Mouse (Mus musculus) G1E (cell line): Measurements from ENCODE around the gene Crlf1. TPM values are rescaled to one million over a fixed set of nuclear protein-coding genes. Genes with fewer than 3 reads are reported as not detected.

ENCODE experiments used
- ATAC-seq: 2 replicates; pipeline ENCODE4 v1.8.0; 2016; ENCODE audit warnings: mild to moderate bottlenecking; ENCODE audit not compliant: insufficient number of reproducible peaks, poor library complexity, low FRiP score, severe bottlenecking; ENCODE audit errors: extremely low read depth
- DNase-seq: peaks from one replicate; pipeline ENCODE4 v3.0.0; 2012; ENCODE audit warnings: low spot score
- H3K27me3 ChIP-seq: 2 replicates; pipeline ENCODE4 v1.6.1; 2012; ENCODE audit warnings: mild to moderate bottlenecking, low read length, inconsistent platforms; ENCODE audit not compliant: insufficient read depth
- H3K36me3 ChIP-seq: replicated peaks from 2 replicates; pipeline ENCODE3; 2012; ENCODE audit warnings: mild to moderate bottlenecking, inconsistent platforms
- H3K4me1 ChIP-seq: 2 replicates; pipeline ENCODE4 v1.6.1; 2012; ENCODE audit warnings: low read depth, low read length, inconsistent platforms, mixed read lengths; ENCODE audit not compliant: insufficient read depth
- H3K4me3 ChIP-seq: 2 replicates; pipeline ENCODE4 v1.5.1; 2012; ENCODE audit warnings: low read depth, mild to moderate bottlenecking, inconsistent platforms, low read length, moderate library complexity, mixed read lengths
- H3K9me3 ChIP-seq: replicated peaks from 2 replicates; pipeline ENCODE4 v1.6.1; 2012; ENCODE audit warnings: inconsistent platforms
- CTCF ChIP-seq: IDR thresholded peaks from 2 replicates; pipeline ENCODE4 v1.5.1; 2012; ENCODE audit warnings: low read depth, low read length, inconsistent platforms, mixed read lengths
- GATA1 ChIP-seq: IDR thresholded peaks from 2 replicates; pipeline ENCODE4 v1.6.1; 2012; ENCODE audit warnings: borderline replicate concordance, low read length, inconsistent platforms, mixed read lengths
- GATA2 ChIP-seq: IDR thresholded peaks from 2 replicates; pipeline ENCODE4 v1.6.1; 2012; ENCODE audit warnings: low read depth, low read length, inconsistent platforms, borderline replicate concordance
- POLR2AphosphoS5 ChIP-seq: IDR thresholded peaks from 2 replicates; pipeline ENCODE4 v1.6.1; 2012; ENCODE audit warnings: low read depth, low read length, inconsistent platforms; ENCODE audit not compliant: insufficient replicate concordance
- TAL1 ChIP-seq: conservative IDR thresholded peaks from 2 replicates; pipeline ENCODE4 v1.6.1; 2012; ENCODE audit warnings: low read depth, low read length, inconsistent platforms, mixed read lengths
- polyA plus RNA-seq: library from polyadenylated mRNA; stranded (reverse); fragments of >175 nt; gene quantifications from 2 replicates; pipeline ENCODE4 v1.2.3, GENCODE M21; 2012
- total RNA-seq, 2 experiments: library from RNA; stranded (forward) in 1 of 2; stranded (reverse) in 1 of 2; fragments of 200-1000 nt in 1 of 2; fragments of >200 nt in 1 of 2; fragmentation: Nextera tagmentation in 1 of 2; gene quantifications; 2 replicates each; pipeline ENCODE4 v1.2.3; 2014 to 2017

The Crlf1 gene
- total and polyA plus RNA-seq, 3 experiments, result not detected

DNA sequence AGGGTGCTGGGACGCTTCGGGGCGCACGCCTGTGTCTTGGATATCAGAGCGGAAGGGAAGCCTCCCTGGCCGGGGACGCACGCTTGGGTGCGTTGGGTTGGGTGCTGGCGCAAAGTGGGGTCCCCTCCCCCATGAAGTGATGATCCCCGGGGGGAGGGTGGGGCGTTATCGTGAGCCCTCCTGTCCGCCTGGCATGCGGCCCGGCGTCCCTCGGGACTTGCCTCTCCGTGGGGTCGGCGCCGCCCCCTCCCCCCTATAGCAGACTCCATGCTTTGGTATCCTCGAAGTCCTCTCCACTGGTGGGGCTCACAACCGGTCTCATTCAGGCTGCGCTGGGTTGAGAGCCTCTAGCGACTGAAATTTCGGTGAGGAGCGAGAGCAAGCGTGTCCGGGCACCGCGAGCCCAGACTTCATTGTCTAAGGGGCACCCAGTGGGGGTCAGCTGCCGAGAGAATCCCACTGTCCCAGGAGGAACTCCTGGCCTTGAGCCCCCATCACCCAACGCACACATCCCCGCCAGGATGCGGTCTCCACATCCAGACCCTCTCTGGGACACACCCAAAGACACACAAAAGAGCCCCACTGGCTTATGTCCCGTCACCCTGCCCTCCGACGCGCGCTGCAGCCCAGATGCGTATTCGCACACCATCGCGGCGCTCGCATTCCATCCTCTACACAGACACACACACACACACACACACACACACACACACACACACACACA, 896 bp downstream of the Crlf1 start:
- Histone ChIP-seq H3K9me3 (no peaks in the 10 kb centered on the region), H3K4me3 (no peak overlapping the region; the same call in 1 of the 2 replicates), H3K36me3 (no peaks in the 10 kb centered on the region), H3K27me3 (peaks cover 98% of the 10 kb centered on the region), H3K4me1 (peaks cover 27% of the 10 kb centered on the region)
- DNase-seq (no peak), ATAC-seq (no peak)
- TF ChIP-seq GATA1, result no peak
- no peak for TF ChIP-seq POLR2AphosphoS5
- no peak for TF ChIP-seq TAL1
- no peak for TF ChIP-seq CTCF
- TF ChIP-seq GATA2, result no peak

GRCm38 (mm10) chr8:70494416-70494945, 1.5 kb downstream of the Crlf1 start:
- peaks cover 98% of the 10 kb centered on the region for H3K27me3 ChIP-seq
- TF ChIP-seq GATA2, result no peak
- no peaks in the 10 kb centered on the region for H3K9me3 ChIP-seq
- DNase-seq, result no peak
- no peak overlapping the region for H3K4me3 ChIP-seq
- H3K36me3 ChIP-seq, result no peaks in the 10 kb centered on the region
- ATAC-seq, result no peak
- H3K4me1 ChIP-seq, result peaks cover 27% of the 10 kb centered on the region

DNA sequence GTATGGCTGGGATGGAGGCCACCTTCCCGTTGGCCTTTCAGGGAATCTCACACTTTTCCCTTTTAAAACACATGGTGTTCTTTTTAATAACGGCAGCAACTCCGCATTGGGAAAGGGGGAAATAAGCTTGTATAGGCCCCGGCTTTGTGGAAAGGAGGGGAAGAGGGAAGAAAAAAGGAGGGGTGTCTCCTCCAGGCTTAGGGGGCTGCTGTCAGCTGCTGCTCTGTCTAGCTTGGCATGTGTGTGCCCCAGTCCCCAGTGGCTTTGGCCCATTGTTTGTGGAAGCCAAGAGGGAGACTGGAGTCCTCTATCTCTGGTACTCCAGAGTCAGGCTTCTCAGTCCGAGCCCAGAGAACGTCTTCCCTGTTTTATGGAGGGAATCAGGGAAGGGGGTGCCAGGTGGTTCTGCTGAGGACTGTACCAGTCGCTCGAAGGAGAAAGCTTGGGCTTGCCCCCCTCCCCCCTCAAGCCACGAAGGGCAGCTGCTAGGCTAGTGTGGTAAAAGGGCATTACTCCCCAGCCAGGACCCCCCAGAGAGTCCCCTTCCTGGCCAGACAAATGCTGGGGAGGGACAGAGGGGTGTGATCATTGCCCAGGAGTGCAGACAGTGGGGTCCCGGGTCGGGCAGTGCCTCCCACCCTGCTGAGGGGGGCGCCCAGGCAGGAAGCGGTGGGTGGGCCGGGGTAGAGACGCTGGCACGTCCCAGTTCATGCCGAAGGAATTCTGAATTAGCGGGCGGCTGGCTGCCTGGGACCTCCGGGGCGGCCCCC, 2.2 kb downstream of the Crlf1 start:
- TF ChIP-seq CTCF (no peak), POLR2AphosphoS5 (no peak), GATA2 (no peak), TAL1 (no peak), GATA1 (no peak)
- Histone ChIP-seq H3K27me3 (peaks cover 97% of the 10 kb centered on the region), H3K4me3 (no peak overlapping the region), H3K36me3 (no peaks in the 10 kb centered on the region), H3K9me3 (no peaks in the 10 kb centered on the region), H3K4me1 (peaks cover 30% of the 10 kb centered on the region)
- DNase-seq (no peak), ATAC-seq (no peak)

DNA sequence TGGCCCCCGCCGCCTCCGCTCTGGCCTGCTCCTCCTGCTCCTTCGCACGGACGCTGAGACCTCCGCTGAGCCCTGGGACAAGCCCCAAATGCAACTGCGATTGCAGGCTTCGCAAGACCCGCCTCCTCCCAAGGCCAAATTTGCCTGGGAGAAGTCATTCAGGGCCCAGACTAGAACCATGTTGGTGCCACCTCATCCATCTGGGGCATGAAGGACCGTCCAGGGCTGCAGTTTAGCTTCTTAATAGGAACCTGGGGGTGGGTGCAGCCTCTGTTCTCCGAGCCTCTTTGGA, 2.8 kb downstream of the Crlf1 start:
- H3K4me3 ChIP-seq, result no peak overlapping the region
- H3K4me1 ChIP-seq, result peaks cover 35% of the 10 kb centered on the region
- no peak for ATAC-seq

GRCm38 (mm10) chr8:70500386-70501301, 7.7 kb downstream of the Crlf1 start:
- Histone ChIP-seq H3K4me1 (peaks cover 55% of the 10 kb centered on the region), H3K9me3 (no peaks in the 10 kb centered on the region), H3K36me3 (peaks cover 34% of the 10 kb centered on the region), H3K4me3 (no peak overlapping the region; the same call in 1 of the 2 replicates), H3K27me3 (peaks cover 46% of the 10 kb centered on the region)
- ATAC-seq, result no peak
- no peak for DNase-seq
- TF ChIP-seq CTCF, result no peak
- no peak for TF ChIP-seq GATA1
- no peak for TF ChIP-seq GATA2
- no peak for TF ChIP-seq POLR2AphosphoS5
- no peak for TF ChIP-seq TAL1

More for the DNA sequence above, 2.8 kb downstream of the Crlf1 start:
- Histone ChIP-seq H3K9me3 (no peaks in the 10 kb centered on the region), H3K27me3 (peaks cover 91% of the 10 kb centered on the region), H3K36me3 (no peaks in the 10 kb centered on the region)
- DNase-seq, result no peak
- TF ChIP-seq GATA2 (no peak), TAL1 (no peak)

DNA sequence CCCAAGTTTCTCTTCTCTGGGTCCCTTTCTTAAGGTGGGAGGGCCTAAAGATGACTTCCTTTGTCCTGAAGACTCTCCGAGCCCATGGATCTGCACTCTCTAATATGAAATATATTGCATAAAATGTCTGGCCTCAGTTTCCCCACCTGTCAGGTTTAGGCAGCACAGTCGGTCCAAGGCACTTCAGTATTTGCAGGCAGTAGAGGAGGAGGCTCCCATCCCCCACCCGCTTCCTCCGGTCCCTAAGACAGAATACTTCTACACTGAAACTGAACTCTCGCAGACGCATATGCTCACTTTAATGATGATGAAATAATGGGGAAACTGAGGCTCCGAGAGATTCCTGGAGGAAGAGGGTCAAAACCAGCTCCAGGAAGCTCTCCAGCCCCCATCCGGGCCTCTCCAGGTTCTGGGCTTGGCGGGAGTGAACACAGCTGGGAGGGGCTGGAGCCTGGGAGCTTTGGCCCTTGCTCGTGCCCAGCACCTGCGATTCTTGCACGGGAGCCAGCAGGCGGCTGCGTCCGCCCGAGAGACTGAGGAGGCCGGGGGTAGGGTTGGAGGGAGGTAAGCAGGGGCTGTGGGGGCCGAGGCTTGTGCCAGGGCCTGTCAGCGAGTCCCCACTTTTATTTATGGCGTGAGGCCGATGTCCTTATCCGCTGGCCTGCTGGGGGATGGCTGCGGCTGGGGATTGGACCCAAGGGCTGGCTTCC, 9.0 kb downstream of the Crlf1 start:
- no peak overlapping the region for H3K4me3 ChIP-seq
- peaks cover 64% of the 10 kb centered on the region for H3K4me1 ChIP-seq
- no peaks in the 10 kb centered on the region for H3K9me3 ChIP-seq
- no peak for DNase-seq
- peaks cover 33% of the 10 kb centered on the region for H3K27me3 ChIP-seq
- TF ChIP-seq TAL1 (no peak), POLR2AphosphoS5 (no peak), GATA1 (no peak), CTCF (no peak), GATA2 (no peak)
- no peak for ATAC-seq
- peaks cover 39% of the 10 kb centered on the region for H3K36me3 ChIP-seq
